Mouse (Mus musculus) heart, embryonic 10.5 days (tissue): ENCODE results near the gene Plxna4. TPM values are rescaled to one million over a fixed set of nuclear protein-coding genes. Genes with fewer than 3 reads are reported as not detected.

Source experiments
- DNase-seq: peaks from one replicate; pipeline ENCODE4 v3.0.0-alpha.2; 2017; ENCODE audit warnings: low spot score
- H3K27ac ChIP-seq: fragments of 300-500 bp; sonication (generic); 2 replicates; pipeline ENCODE4 v1.5.1; 2016; ENCODE audit warnings: mild to moderate bottlenecking
- H3K27me3 ChIP-seq: fragments of 300-500 bp; sonication (generic); 2 replicates; pipeline ENCODE4 v1.6.1; 2016; ENCODE audit warnings: mild to moderate bottlenecking; ENCODE audit not compliant: poor library complexity, insufficient read depth, severe bottlenecking
- H3K36me3 ChIP-seq: fragments of 300-500 bp; sonication (generic); 2 replicates; pipeline ENCODE4 v1.6.1; 2016; ENCODE audit warnings: mild to moderate bottlenecking, moderate library complexity
- H3K4me1 ChIP-seq: fragments of 300-500 bp; sonication (generic); 2 replicates; pipeline ENCODE4 v1.6.1; 2016; ENCODE audit warnings: mild to moderate bottlenecking
- H3K4me3 ChIP-seq: fragments of 300-500 bp; sonication (generic); 2 replicates; pipeline ENCODE4 v1.5.1; 2016; ENCODE audit warnings: mild to moderate bottlenecking, moderate library complexity
- H3K9me3 ChIP-seq: fragments of 300-500 bp; sonication (generic); 2 replicates; pipeline ENCODE4 v1.6.1; 2016; ENCODE audit warnings: mild to moderate bottlenecking, moderate library complexity
- WGBS: fragments of 180-500 bp; shearing (Covaris S2); methylation state at CpG from one replicate; pipeline ENCODE4 v1.1.7; 2016; 5-methylcytosine and 5-hydroxymethylcytosine counted together
- polyA plus RNA-seq: library from polyadenylated mRNA; unstranded; fragments of >200 nt; fragmentation: Nextera tagmentation; extraction: Ambion mirVana; gene quantifications from 2 replicates; pipeline ENCODE4 v1.2.1, GENCODE M21; 2016

Plxna4 gene
- polyA plus RNA-seq, 1 experiment from 2014 or later = 7.8 TPM

DNA sequence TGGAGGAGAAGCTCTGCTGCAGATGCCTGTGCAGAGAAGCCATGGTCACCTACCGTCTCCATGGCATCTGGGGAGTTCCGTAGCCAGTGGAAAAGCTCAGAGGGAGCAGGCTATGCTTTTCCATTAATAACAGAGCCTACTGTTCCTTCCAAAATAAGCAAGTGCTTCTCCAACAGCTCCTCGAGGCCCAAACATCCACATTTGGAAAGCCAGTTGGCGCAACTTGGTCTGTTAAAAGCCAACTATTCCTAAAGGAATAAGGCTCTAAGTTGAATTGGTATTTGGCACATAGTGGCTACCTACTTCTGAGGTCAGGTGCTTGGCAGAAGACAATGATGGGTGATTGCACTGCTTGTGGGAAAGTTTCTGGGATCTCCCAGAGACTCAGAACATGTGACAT is 437.2 kb downstream of the Plxna4 start:
- DNase-seq = no peak
- Histone ChIP-seq H3K27ac (no peak overlapping the region), H3K27me3 (no peaks in the 10 kb centered on the region), H3K4me1 (no peaks in the 10 kb centered on the region), H3K9me3 (no peaks in the 10 kb centered on the region), H3K36me3 (peaks cover 48% of the 10 kb centered on the region; the same call in 1 of the 2 replicates), H3K4me3 (no peak overlapping the region)
- 86% methylated on average over 4 of the region's 4 CpGs for WGBS

DNA sequence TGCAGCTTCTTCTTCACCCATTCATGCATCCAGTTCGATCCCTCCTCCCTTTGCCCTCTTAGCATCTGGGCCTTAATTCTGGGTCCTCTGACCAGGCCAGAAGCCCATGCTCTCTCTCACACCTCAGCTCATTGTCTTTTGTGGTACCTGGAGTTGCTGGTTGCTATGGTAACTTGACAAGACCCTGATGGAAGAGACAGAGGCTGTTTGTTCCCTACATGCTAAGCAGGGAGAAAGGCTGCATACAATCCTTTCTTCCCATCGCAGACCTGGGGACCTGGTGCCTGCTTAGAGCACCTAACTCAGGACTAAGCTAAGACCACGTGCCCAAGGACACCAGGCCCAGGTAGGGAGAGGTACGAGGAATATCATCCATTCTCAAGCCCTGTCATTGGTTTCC is 443.2 kb downstream of the Plxna4 start:
- peak; percentile 52 for DNase-seq
- 74% methylated on average over 4 of the region's 4 CpGs for WGBS
- Histone ChIP-seq H3K27ac (no peak overlapping the region), H3K4me1 (no peaks in the 10 kb centered on the region), H3K9me3 (no peaks in the 10 kb centered on the region), H3K27me3 (no peaks in the 10 kb centered on the region), H3K36me3 (peaks cover 14% of the 10 kb centered on the region; the same call in 1 of the 2 replicates), H3K4me3 (no peak overlapping the region)

DNA sequence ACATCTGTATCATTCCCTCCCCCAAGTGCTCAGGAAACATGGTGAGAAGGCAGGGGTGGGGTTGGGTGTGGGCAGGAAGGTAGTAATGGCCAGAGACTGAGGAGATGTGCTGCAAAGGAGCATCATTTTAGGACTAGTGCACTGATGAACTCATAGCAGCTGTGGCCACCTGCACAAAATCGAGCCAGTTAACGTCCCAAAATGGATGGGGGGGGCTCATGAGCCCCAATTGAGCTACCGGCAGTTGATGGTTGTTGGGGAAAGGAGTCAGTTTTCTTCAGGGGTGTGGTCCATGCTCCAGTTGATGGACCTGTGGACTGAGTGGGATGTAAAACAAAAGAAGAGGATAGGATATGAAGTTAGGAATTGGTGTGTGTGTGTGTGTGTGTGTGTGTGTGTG is 448.5 kb downstream of the Plxna4 start:
- H3K4me1 ChIP-seq = no peaks in the 10 kb centered on the region
- peak; percentile 55 for DNase-seq
- no peaks in the 10 kb centered on the region for H3K27me3 ChIP-seq
- no peak overlapping the region for H3K27ac ChIP-seq
- H3K4me3 ChIP-seq = no peak overlapping the region
- H3K9me3 ChIP-seq = no peaks in the 10 kb centered on the region
- WGBS = 88% methylated on average over 3 of the region's 3 CpGs
- no peaks in the 10 kb centered on the region for H3K36me3 ChIP-seq

DNA sequence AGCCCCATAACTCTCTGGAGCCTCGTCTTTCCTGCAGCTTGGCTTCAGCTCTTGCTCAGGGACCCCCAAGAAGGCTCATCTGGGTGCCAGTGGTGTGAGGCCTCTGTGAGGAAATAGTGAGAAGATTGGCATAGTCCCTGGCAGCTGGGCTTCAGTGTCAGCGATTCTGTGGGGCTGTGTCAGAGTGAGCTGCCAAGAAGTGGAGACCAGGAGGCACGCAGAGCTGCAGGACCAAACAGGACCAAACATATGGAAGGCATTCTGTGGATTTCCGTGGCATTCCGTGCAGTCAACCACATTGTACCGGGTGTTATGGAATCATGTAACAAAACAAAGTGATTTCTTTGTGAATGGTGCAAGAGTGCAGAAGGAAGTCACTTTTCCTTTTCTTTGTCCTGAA is 461.1 kb downstream of the Plxna4 start:
- WGBS = 78% methylated on average over 6 of the region's 6 CpGs
- Histone ChIP-seq H3K4me3 (no peak overlapping the region), H3K27me3 (no peaks in the 10 kb centered on the region), H3K36me3 (no peaks in the 10 kb centered on the region), H3K9me3 (no peaks in the 10 kb centered on the region), H3K27ac (no peak overlapping the region), H3K4me1 (no peaks in the 10 kb centered on the region)
- DNase-seq = no peak

DNA sequence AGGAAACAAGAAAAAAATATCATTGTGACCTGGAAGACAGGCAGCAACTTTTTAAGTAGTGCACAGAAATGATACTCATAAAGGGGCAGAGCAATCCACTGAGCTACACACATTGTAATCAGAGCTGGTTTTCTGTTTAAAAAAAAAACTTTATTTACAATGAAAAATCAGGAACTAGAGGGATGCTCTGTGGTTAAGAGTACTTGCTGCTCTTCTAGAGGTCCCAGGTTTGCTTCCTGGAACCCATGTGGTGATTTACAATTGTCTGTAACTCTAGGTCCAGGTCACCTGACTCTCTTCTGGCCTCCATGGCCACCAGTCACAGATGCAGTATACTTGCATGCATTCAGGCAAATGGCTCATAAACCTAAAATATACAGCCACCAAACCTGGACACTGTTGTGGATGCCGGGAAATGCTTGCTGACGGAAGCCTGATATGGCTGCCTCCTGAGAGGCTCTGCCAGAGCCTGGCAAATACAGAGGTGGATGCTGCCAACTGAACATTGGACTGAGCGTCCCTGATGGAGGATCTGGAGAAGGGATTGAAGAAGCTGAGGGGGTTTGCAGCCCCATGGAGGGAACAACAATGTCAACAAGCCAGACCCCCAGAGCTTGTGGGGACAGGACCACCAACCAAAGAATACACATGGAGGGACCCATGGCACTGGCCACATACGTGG is 465.3 kb downstream of the Plxna4 start:
- Histone ChIP-seq H3K36me3 (no peaks in the 10 kb centered on the region), H3K4me3 (no peak overlapping the region), H3K9me3 (no peaks in the 10 kb centered on the region), H3K4me1 (no peaks in the 10 kb centered on the region), H3K27me3 (no peaks in the 10 kb centered on the region), H3K27ac (no peak overlapping the region)
- DNase-seq = no peak
- 76% methylated on average over 4 of the region's 4 CpGs for WGBS

DNA sequence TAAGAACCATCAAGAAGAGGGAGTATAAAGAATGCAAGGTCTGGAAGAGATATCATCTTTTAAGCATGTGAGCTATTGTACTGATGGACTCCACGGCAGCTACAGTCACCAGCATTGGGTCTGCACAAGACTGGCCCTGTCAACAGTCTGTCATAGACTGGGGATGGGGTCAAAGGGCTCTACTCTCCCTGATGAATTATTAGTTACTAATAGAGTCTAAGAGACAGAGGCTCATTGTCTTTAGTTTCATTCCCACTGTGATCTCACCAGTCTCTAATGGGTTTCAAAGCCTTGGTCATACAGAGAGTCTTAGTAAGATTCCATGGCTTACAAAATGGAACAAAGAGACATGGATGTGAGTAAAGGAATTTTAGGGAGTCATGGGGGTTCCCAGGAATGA is 467.1 kb downstream of the Plxna4 start:
- Histone ChIP-seq H3K9me3 (no peaks in the 10 kb centered on the region), H3K36me3 (no peaks in the 10 kb centered on the region), H3K4me1 (no peaks in the 10 kb centered on the region), H3K4me3 (no peak overlapping the region), H3K27ac (no peak overlapping the region), H3K27me3 (no peaks in the 10 kb centered on the region)
- no peak for DNase-seq
- 68% methylated on average over 1 of the region's 1 CpGs for WGBS

DNA sequence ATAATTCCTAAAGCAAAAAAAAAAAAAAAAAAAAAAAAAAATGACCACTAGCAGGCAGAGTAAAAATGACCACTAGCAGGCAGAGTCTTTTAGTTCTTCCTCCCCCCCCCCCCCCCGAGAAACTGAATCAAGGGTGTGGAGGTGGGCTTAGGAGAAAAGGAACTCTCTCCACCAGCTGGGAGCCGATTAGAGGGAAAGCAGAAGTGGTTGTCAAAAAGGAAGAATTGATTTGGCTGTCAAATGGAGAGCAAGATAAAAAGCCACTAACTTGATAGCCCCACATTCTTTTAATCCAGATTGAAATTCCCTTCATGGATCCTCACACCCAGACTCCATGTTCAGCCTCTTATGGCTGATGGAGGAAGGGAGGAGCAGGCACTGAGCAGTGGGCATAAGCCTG is 478.8 kb downstream of the Plxna4 start:
- Histone ChIP-seq H3K4me1 (0 out of 2 replicates have a peak, but pooled peaks cover 4% of the 10 kb centered on the region), H3K27me3 (no peaks in the 10 kb centered on the region), H3K36me3 (no peaks in the 10 kb centered on the region), H3K27ac (no peak overlapping the region), H3K9me3 (no peaks in the 10 kb centered on the region), H3K4me3 (no peak overlapping the region)
- DNase-seq = no peak
- 48% methylated on average over 2 of the region's 2 CpGs for WGBS

DNA sequence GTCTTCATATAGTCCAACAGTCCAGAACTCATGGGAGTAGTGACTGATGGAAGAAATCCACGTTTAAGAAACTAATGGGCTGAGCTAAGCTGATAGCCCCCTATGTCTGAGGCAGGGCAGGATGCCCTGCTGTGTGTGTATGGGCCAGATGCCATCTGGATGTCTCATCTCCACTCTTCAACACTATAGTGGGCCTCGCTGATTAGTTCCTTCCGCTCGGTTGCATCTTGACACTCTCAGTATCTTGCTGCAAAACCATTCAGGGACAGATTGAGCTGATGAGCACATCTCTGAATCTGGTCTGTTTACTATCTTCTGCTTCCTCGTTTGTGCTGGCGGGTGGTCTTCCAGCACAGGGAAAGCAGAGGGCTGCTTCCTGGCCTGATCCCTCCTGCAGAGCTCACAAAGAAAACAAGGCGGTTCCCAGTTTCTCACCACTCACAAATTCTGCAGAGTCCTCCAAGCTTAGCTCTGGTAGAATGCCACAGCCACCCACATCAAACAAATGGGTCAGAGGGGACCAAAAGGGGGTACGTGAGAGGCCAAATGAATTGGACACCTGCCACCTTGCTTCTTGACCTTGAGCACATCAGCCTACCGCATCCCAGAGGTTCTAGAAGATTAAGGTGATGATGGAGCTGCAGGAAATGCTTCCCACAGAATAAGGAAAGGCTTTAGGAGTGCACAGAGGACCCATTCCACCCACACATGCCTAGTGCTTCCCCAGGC is 482.3 kb downstream of the Plxna4 start:
- no peaks in the 10 kb centered on the region for H3K36me3 ChIP-seq
- no peaks in the 10 kb centered on the region for H3K4me1 ChIP-seq
- WGBS = 26% methylated on average over 9 of the region's 9 CpGs
- H3K9me3 ChIP-seq = no peaks in the 10 kb centered on the region
- no peaks in the 10 kb centered on the region for H3K27me3 ChIP-seq
- no peak for DNase-seq
- H3K4me3 ChIP-seq = no peak overlapping the region
- H3K27ac ChIP-seq = no peak overlapping the region
